Mouse (Mus musculus) induced T-regulatory cell, adult 2 months (primary cell): ENCODE results near the gene Ofcc1.

Experiments used
- DNase-seq: peaks from one replicate; pipeline ENCODE4 v3.0.0-alpha.2; 2012; ENCODE audit warnings: low read depth

Ofcc1 gene

GRCm38 (mm10) chr13:40361288-40361687 lies at the start of gene Ofcc1:
Gene Ofcc1 (minus strand): TSS chr13:40361450.
- DNase-seq, result peak; percentile 0

GRCm38 (mm10) chr13:40390120-40390519 lies 28.9 kb upstream of the Ofcc1 start:
- DNase-seq, result no peak

GRCm38 (mm10) chr13:40387446-40387845 lies 26.2 kb upstream of the Ofcc1 start:
- no peak for DNase-seq

GRCm38 (mm10) chr13:40384962-40385361 lies 23.7 kb upstream of the Ofcc1 start:
- DNase-seq, result no peak

GRCm38 (mm10) chr13:40376773-40377172 lies 15.5 kb upstream of the Ofcc1 start:
- no peak for DNase-seq

GRCm38 (mm10) chr13:40366762-40367161 lies 5.5 kb upstream of the Ofcc1 start:
- no peak for DNase-seq

- no peak for DNase-seq
Observed at GRCm38 (mm10) chr13:40364855-40365254, 3.6 kb upstream of the Ofcc1 start.

GRCm38 (mm10) chr13:40360692-40361091 lies 558 bp downstream of the Ofcc1 start:
- DNase-seq, result no peak

- DNase-seq, result no peak
Observed at GRCm38 (mm10) chr13:40347045-40347444, 14.2 kb downstream of the Ofcc1 start.

- DNase-seq, result no peak
Observed at GRCm38 (mm10) chr13:40323301-40323700, 37.9 kb downstream of the Ofcc1 start.

GRCm38 (mm10) chr13:40320814-40321525 lies 40.3 kb downstream of the Ofcc1 start:
- no peak for DNase-seq

GRCm38 (mm10) chr13:40317731-40318130 lies 43.5 kb downstream of the Ofcc1 start:
- DNase-seq, result no peak

- no peak for DNase-seq
Observed at GRCm38 (mm10) chr13:40315158-40315792, 46.0 kb downstream of the Ofcc1 start.

- no peak for DNase-seq
Observed at GRCm38 (mm10) chr13:40292891-40293290, 68.4 kb downstream of the Ofcc1 start.

GRCm38 (mm10) chr13:40290846-40291245 lies 70.4 kb downstream of the Ofcc1 start:
- DNase-seq, result no peak

GRCm38 (mm10) chr13:40288650-40289049 lies 72.6 kb downstream of the Ofcc1 start:
- DNase-seq, result no peak

- DNase-seq, result no peak
Observed at GRCm38 (mm10) chr13:40287266-40288002, 73.8 kb downstream of the Ofcc1 start.

GRCm38 (mm10) chr13:40285234-40285791 lies 75.9 kb downstream of the Ofcc1 start:
- DNase-seq, result no peak

GRCm38 (mm10) chr13:40280616-40281015 lies 80.6 kb downstream of the Ofcc1 start:
- no peak for DNase-seq

GRCm38 (mm10) chr13:40267546-40267945 lies 93.7 kb downstream of the Ofcc1 start:
- DNase-seq, result no peak

- DNase-seq, result no peak
Observed at GRCm38 (mm10) chr13:40263087-40263807, 98.0 kb downstream of the Ofcc1 start.

GRCm38 (mm10) chr13:40258757-40259156 lies 102.5 kb downstream of the Ofcc1 start:
- DNase-seq, result no peak
